Mouse (Mus musculus) spleen, postnatal 36 days (tissue): Measurements from ENCODE around the gene Pip5k1a.
"Not testable (repeated sequence)": the region's sequence is repeated elsewhere in the genome, so short reads cannot be mapped to it uniquely, and the experiment has no call there.

Source experiments
- DNase-seq, 2 experiments: peaks; one replicate each; pipeline ENCODE4 v3.0.0; 2022; ENCODE audit warnings: low spot score in 2 of 2, mixed read lengths in 1 of 2

Gene Pip5k1a

DNA sequence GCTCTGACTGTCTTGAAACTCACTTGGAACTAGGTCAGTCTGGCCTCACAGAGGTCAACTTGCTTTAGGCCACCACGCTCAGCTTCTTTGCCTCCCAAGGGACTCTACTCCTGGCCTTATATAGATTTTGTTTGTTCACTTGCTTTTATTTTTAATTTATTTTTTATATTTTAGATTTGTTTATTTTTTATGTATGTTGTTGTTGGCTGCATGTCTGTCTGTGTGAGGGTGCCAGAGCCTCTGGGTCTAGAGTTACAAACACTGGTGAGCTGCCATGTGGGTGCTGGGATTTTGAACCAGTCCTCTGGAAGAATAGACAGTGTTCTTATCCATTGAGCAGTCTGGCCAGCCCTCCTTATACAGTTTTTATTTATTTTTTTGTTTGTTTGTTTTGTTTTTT lies 6.0 kb upstream of the Pip5k1a start:
- DNase-seq, result no peak

- peak; percentile 88 to 89 for DNase-seq
Observed at GRCm38 (mm10) chr3:95110911-95111726, 4.4 kb upstream of the Pip5k1a start, which contains the start of gene Vps72. Gene Vps72 (plus strand): TSS chr3:95111022.

DNA sequence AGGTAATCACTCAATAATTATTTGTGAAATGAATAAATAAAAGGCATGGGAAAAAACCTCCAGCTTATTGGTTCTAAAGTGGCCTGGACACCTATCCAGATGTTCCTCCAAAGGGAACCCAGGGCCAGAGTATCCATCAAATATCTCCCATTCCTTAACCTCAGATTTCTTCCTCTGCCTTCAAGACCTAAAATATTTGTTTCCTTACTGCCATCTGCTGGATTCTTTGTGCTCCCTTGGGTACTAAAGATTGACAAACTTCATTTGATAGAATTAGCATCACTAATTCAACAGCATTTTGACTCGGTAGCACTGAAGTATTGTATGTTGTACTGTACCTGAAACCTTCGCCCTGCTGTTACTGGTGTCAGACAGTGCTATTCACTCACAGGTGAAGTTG lies 1.2 kb upstream of the Pip5k1a start:
- no peak for DNase-seq

DNA sequence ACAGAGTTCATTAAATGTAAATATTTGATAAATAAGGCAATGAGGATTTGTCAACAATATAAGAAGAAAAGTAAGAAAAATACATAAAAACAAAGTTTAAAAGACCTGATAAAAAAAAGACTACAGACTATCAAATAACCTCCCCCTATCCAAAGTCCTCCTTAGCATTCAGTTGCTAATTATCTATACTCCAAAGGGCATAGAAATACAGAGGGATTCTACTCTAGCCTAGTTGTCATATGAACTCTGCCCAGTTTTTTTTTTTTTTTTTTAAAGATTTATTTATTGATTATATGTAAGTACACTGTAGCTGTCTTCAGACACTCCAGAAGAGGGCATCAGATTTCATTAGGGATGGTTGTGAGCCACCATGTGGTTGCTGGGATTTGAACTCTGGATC lies 578 bp upstream of the Pip5k1a start:
- DNase-seq, result not testable (repeated sequence)

DNA sequence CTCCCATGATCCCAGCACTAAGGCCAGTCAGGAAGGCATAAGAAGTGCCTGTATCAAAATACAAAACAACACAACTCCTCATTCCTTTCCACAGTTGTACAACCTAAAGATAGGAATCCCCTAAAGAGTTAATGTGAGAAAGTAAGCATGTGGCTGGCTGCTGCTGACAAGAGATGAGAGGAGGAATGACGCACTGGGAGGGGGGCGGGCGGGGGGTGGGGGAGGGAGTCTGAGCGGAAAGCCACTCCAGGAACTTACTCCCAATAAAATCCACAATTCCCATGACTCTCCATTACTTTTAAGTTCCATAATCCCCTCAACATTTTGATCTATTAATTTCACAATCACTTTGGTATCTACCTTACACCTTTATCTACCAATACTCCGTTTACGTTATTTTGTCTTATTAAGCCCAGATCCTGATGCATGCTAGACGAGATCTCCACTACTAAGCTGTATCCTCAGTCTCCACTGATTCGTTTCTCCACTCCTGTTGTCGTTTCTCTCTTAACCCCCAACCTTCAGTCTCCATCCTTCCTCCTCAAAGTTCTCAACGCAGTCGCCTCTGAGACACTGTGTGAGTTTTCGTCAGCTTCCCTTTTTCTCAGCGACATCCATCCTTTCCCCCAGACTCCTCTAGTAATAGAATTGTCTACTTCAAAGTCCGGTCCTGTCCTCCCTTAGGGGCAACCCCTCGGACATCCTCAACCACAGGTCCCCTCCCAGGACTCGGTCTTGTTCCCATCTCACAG lies 968 bp downstream of the Pip5k1a start:
- no peak for DNase-seq

DNA sequence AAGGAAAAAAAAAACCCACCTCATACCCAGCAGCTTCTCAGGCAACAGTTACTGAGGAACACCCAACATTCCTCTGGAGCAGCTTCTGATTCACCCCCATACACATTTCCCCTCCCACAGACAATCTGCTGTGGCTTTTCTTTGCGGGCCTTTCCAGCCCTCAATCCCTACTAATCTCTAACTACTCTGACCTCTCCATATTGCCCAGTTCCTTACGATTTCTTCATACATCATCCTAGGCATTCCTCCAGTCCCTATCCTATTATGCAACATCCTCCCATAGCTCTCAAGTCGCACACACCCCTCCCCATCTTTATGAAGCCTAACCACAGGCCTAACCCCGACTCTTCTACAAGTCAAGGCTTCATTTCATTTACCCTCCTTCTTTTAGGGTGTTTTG lies 1.6 kb downstream of the Pip5k1a start:
- DNase-seq, result no peak

GRCm38 (mm10) chr3:95100854-95101253 lies 5.9 kb downstream of the Pip5k1a start:
- DNase-seq, result no peak

- DNase-seq, result no peak
Observed at GRCm38 (mm10) chr3:95088071-95088470, 18.7 kb downstream of the Pip5k1a start.

DNA sequence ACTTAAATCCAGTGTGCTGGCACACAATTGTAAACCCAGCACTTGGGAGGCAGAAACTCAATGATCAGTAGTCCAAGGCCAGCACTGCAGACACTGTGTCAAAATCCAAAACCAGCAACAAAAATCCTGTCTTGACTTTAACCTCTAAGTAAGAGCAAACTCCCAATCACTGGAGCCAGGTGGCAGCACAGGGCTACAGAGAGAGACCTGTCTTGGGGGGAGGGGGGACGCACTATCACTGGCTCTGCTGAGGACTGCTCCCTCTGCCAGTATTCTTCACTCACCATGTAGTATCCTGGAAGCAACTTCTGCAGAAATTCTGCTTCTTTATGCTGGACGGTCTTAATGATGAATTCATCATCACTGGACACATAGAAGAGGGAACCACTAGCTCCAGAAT lies 35.1 kb downstream of the Pip5k1a start:
- DNase-seq, result no peak

- DNase-seq, result no peak
Observed at GRCm38 (mm10) chr3:95066570-95066969, 40.2 kb downstream of the Pip5k1a start.

- DNase-seq, result no peak
Observed at GRCm38 (mm10) chr3:95066095-95066494, 40.6 kb downstream of the Pip5k1a start.

- DNase-seq, result no peak
Observed at GRCm38 (mm10) chr3:95065553-95065952, 41.2 kb downstream of the Pip5k1a start.

DNA sequence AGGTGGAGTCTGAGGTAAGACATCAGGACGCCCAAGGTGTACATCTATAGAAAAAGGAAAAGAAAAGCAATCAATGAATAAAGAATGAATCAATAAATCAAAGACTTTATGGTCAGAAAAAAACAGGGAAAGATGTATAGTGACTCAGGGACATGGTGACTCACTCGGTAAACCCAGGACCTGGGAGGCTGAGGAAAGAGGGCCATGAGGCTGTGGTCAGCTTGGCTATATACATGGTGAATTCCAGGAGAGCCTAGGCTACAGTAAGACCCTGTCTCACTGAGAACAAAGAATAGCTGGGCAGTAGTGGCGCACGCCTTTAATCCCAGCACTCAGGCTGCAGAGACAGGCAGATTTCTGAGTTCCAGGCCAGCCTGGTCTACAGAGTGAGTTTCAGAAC lies 43.0 kb downstream of the Pip5k1a start:
- DNase-seq, result no peak

DNA sequence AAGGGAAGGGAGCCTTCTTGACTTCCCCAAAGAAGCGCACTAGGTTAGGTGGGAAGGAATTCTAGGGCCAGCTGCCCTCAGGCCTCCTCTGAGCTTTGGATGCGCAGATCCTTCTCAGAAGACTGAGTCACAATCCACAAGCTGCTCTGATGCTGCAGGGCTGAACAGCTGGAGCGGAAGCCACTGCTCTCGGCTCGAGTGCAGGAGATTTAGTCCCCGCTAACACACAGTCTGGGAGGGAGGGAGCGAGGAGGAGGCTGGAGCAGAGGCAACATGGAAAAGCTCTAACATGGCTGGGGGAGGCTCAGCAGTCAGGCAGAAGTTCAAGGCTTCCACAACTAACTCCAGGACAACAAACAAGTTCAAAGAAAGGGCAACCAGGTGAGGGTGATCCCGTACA lies 48.7 kb downstream of the Pip5k1a start:
- DNase-seq, result no peak

GRCm38 (mm10) chr3:95056275-95056674 lies 50.5 kb downstream of the Pip5k1a start:
- peak; percentile 31 to 59 for DNase-seq

DNA sequence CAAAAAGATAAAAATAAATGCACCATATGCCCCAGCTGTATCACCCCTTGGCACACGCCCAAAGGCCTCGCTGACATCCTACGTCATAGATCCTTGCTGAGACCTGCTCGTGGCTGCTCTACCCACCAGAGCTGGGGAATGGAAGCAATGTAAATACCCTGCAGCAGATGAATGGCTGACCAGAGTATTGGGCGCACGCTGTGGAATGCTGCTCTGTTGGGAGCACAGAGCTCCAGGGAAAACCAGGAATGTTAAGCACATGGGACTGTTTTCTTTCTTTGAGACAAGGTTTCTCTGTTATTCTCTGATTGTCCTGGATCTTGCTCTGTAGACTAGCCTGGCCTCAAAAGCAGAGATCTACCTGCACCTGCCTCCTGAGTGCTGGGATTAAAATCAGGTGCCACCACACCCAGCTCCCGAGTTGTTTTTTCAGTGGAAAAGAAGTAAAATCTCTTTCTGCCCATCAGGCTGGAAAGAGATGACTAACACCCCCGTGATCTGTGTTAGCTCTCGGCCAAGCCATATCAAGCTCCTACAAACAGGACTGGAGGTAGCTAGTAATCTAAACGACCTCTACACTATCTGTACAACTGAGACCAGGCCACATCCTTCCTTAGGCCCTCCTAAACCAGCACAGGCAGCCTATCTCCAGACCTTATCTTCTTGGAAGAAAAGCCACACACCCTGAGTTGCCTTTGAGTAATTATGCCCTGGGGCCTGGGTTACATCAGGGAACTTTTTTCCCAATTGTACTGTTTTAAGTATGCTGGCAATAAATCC lies 52.1 kb downstream of the Pip5k1a start:
- DNase-seq, result peak; percentile 12 to 35

GRCm38 (mm10) chr3:95053701-95054100 lies 53.0 kb downstream of the Pip5k1a start:
- DNase-seq, result peak; percentile 47 to 56

- DNase-seq, result peak; percentile 36 to 67
Observed at GRCm38 (mm10) chr3:95052959-95053358, 53.8 kb downstream of the Pip5k1a start.

DNA sequence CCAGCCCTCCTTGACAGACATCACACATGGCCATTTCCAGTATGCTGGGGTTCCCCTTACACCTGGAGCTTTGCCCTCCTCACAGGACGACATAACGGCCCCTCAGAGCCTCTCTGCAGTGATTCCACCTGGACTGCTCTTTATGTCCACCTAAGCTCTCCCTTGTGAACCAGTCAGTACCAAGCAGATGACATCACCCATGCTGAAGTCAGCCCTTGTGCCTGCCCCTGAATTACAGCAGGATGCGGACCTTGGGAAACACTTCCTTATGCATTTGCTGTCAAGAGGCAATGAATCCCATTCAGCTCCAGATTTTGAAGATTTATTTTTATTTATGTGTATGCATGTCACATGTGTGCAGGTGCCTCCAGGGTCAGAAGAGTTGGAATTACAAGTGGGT lies 58.8 kb downstream of the Pip5k1a start:
- DNase-seq, result no peak

DNA sequence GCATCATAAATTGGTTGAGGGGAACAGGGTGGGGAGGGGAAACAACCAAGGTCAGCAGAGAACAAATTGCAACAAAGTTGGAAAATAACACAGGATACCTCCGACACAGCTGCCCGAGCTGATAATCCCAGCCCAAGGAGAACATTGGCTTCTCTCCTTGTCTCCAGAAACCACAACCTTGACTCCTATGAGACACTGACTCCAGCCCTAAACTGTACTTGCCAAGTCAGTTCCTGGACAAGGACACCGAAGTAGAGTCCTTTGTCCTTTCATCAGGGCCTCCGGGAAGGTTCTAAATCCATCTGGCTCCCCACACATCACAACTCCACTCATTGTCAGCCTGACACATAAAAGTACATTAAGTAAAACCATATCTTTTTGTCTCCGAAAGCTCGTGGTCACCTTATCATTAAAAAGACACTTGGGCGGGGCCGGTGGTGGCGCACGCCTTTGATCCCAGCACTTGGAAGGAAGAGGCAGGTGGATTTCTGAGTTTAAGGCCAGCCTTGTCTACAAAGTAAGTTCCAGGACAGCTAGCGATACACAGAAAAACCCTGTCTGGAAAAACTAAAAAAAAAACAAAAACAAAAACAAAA lies 60.2 kb downstream of the Pip5k1a start:
- no peak for DNase-seq

- no peak for DNase-seq
Observed at GRCm38 (mm10) chr3:95043251-95043650, 63.5 kb downstream of the Pip5k1a start.

DNA sequence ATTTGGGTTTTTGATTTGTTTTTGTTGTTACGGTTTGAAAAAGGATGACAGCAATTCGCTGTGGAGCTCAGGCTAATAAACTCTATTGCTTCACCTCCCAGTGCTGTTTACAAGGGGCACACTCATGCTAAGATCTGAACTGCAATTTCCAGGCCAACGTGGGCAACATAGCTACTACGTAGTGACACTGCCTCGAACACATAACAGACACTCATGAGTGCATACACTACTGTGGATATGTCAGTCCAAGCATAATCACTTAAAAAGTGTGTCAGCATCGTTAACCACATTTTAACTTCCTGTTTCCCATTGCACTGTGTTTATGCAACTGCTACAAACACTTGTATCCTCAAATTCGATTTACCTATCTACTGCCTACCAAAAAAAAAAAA lies 63.9 kb downstream of the Pip5k1a start:
- DNase-seq, result peak in 1 of 2 experiments; percentile 34
